Mouse (Mus musculus) kidney, adult 2 months (tissue): Measurements from ENCODE around the gene Fam180a.

Experiments used
- CTCF ChIP-seq: fragments of 200-500 bp; conservative IDR thresholded peaks from 2 replicates; pipeline ENCODE4 v1.5.1; 2011; ENCODE audit warnings: low read depth, mild to moderate bottlenecking, control low read depth, low read length, moderate library complexity, mixed read lengths; ENCODE audit not compliant: insufficient read depth, insufficient read length
- POLR2A ChIP-seq: fragments of 200-500 bp; IDR thresholded peaks from one replicate; pipeline ENCODE4 v1.6.1; 2011; ENCODE audit warnings: low read depth, low read length, control low read depth

- TF ChIP-seq CTCF (no peak), POLR2A (no peak)
Measured at GRCm38 (mm10) chr6:35329956-35330355, 4.0 kb upstream of the Fam180a start.
